25 mouse cellular contexts compared by ENCODE assay signal in genomic region chr4:70221370-70221769, GRCm38 (mm10).
DNase-seq lines count a peak whose midpoint lies in the region; ATAC-seq and TF ChIP-seq lines count a peak whose summit lies in the region.
"Had no signal": no experiment of that assay in that cellular context is flagged by ENCODE, and none has a peak within 500 bp of the region (broad histone marks: within the 10 kb centered on the region; RNA-seq: fewer than 3 reads in every experiment).

No protein-coding gene starts in this region.

- whole genome bisulfite sequencing in heart, embryonic 13.5 days, result 64% methylated on average over 1 of the region's 1 CpGs

- H3K27ac ChIP-seq in heart, embryonic 13.5 days (replicated peaks), result peak overlapping the region; percentile 24; the same call in 1 of the 2 replicates
- peak overlapping the region; percentile 46; the same call in 1 of the 2 replicates for H3K27ac ChIP-seq in left cerebral cortex, adult 2 months
- peak overlapping the region; percentile 12; the same call in 1 of the 2 replicates for H3K27ac ChIP-seq in bone marrow macrophage, adult 2 months (ENCODE audit: insufficient read depth, low read depth, low read length)
- H3K27ac ChIP-seq: embryonic facial prominence, embryonic 10.5 days; hindbrain, postnatal 0 days; kidney, postnatal 0 days; liver, embryonic 12.5 days; stomach, embryonic 15.5 days had no signal

- H3K4me1 ChIP-seq in heart, embryonic 13.5 days, result peaks cover 23% of the 10 kb centered on the region
- peaks cover 29% of the 10 kb centered on the region for H3K4me1 ChIP-seq in bone marrow macrophage, adult 2 months (ENCODE audit: control insufficient read depth, insufficient read depth, low read length)
- H3K4me1 ChIP-seq: liver, embryonic 12.5 days; stomach, embryonic 15.5 days had no signal

- no peak for DNase-seq in heart, postnatal 10 days
- DNase-seq in left cerebral cortex, adult 2 months (ENCODE audit: extremely low spot score in 1 of 2, low spot score in 2 of 2), result no peak
- DNase-seq in left cerebral cortex, adult 11 months (ENCODE audit: low spot score), result no peak
- DNase-seq in 416B (ENCODE audit: low read depth), result peak; percentile 5
- DNase-seq in adrenal gland, adult (ENCODE audit: inconsistent age in 2 of 2, low spot score in 1 of 2), result no peak
- DNase-seq in kidney, postnatal 4 days, result no peak
- DNase-seq: adrenal gland, postnatal 36 days; B cell, adult 2 months; cerebellum, adult 11 months; cerebellum, adult 9-11 months; gastrocnemius, postnatal 10 days; layer of hippocampus, postnatal 36 days; lung, embryonic 14.5 days; right cerebral cortex, adult 18-20 months; thymus, postnatal 25 days had no signal

- no peak for ATAC-seq in heart, embryonic 13.5 days (ENCODE audit: extremely low read depth, insufficient number of reproducible peaks, low FRiP score, low TSS enrichment)
- ATAC-seq: liver, embryonic 12.5 days had no signal

- no peak for TF ChIP-seq POLR2A in bone marrow macrophage, adult 2 months (IDR thresholded peaks at IDR 0.05; ENCODE audit: borderline replicate concordance, low read depth, low read length)

- no peak overlapping the region for H3K9ac ChIP-seq in heart, embryonic 13.5 days
- H3K9ac ChIP-seq: forebrain, embryonic 15.5 days; heart, embryonic 12.5 days; liver, embryonic 12.5 days; lung, embryonic 14.5 days; stomach, embryonic 15.5 days had no signal

- no peak overlapping the region for H3K4me2 ChIP-seq in heart, embryonic 13.5 days
- H3K4me2 ChIP-seq: forebrain, embryonic 15.5 days; heart, embryonic 12.5 days; liver, embryonic 12.5 days; lung, embryonic 14.5 days; stomach, embryonic 15.5 days had no signal

- intact Hi-C loops in heart, postnatal 10 days (cut with DNase I), result no loop called here
- intact Hi-C loops in left cerebral cortex, adult 2 months (cut with DNase I), result loop anchor here (10.0 kb wide), 1 partner anchor 83 kb away; no protein-coding TSS in a partner anchor

- no peaks in the 10 kb centered on the region for H3K9me3 ChIP-seq in heart, embryonic 13.5 days
- H3K9me3 ChIP-seq: embryonic facial prominence, embryonic 10.5 days; forebrain, embryonic 15.5 days; heart, embryonic 12.5 days; liver, embryonic 12.5 days; megakaryocyte, embryonic 14.5 days; stomach, embryonic 15.5 days had no signal

- no peaks in the 10 kb centered on the region for H3K27me3 ChIP-seq in heart, embryonic 13.5 days (replicated peaks)
- H3K27me3 ChIP-seq: forebrain, embryonic 15.5 days; heart, embryonic 12.5 days; liver, embryonic 12.5 days; megakaryocyte, embryonic 14.5 days; stomach, embryonic 15.5 days had no signal

- H3K4me3 ChIP-seq in heart, embryonic 13.5 days, result no peak overlapping the region
- H3K4me3 ChIP-seq in left cerebral cortex, adult 2 months, result no peak overlapping the region
- no peak overlapping the region for H3K4me3 ChIP-seq in bone marrow macrophage, adult 2 months (ENCODE audit: insufficient read depth, low read length)
- H3K4me3 ChIP-seq: embryonic facial prominence, embryonic 10.5 days; forebrain, embryonic 15.5 days; heart, embryonic 12.5 days; liver, embryonic 12.5 days; megakaryocyte, embryonic 14.5 days; stomach, embryonic 15.5 days had no signal

- peaks cover 68% of the 10 kb centered on the region for H3K36me3 ChIP-seq in heart, embryonic 13.5 days
- H3K36me3 ChIP-seq: stomach, embryonic 15.5 days had no signal

- TF ChIP-seq CTCF in left cerebral cortex, adult 2 months (IDR thresholded peaks at IDR 0.05), result no peak
- no peak for TF ChIP-seq CTCF in bone marrow macrophage, adult 2 months (IDR thresholded peaks at IDR 0.05; ENCODE audit: low read depth, low read length)
